Mouse (Mus musculus): Measurements from ENCODE around the gene 1700018B08Rik.
A peak's percentile ranks its signal among the peaks of the same experiment; 100 is the strongest.

1700018B08Rik gene

GRCm38 (mm10) chr8:121544276-121544785, at the start of gene 1700018B08Rik:
Gene 1700018B08Rik, minus strand, starts transcription at chr8:121544320.
- DNase-seq (ENCODE audit: low read depth): no peak

GRCm38 (mm10) chr8:121593293-121593692, 49.2 kb upstream of the 1700018B08Rik start:
- no peak for DNase-seq (ENCODE audit: low read depth)

GRCm38 (mm10) chr8:121591178-121592066, 47.3 kb upstream of the 1700018B08Rik start:
- peak; percentile 86 for DNase-seq (ENCODE audit: low read depth)

- DNase-seq (ENCODE audit: low read depth): peak; percentile 93
Observed at GRCm38 (mm10) chr8:121590203-121591177, 46.4 kb upstream of the 1700018B08Rik start, which contains the start of gene Map1lc3b. Gene Map1lc3b, plus strand, starts transcription at chr8:121590361.

- DNase-seq (ENCODE audit: low read depth): no peak
Observed at GRCm38 (mm10) chr8:121589205-121589726, 45.1 kb upstream of the 1700018B08Rik start.

GRCm38 (mm10) chr8:121588750-121589149, 44.6 kb upstream of the 1700018B08Rik start:
- DNase-seq (ENCODE audit: low read depth): no peak

GRCm38 (mm10) chr8:121585159-121585825, 41.2 kb upstream of the 1700018B08Rik start:
- peak; percentile 100 for DNase-seq (ENCODE audit: low read depth)

- DNase-seq (ENCODE audit: low read depth): peak; percentile 44
Observed at GRCm38 (mm10) chr8:121584730-121585129, 40.6 kb upstream of the 1700018B08Rik start.

GRCm38 (mm10) chr8:121583653-121584052, 39.5 kb upstream of the 1700018B08Rik start:
- no peak for DNase-seq (ENCODE audit: low read depth)

GRCm38 (mm10) chr8:121580465-121580864, 36.3 kb upstream of the 1700018B08Rik start:
- DNase-seq (ENCODE audit: low read depth): no peak

- DNase-seq (ENCODE audit: low read depth): peak; percentile 99
Observed at GRCm38 (mm10) chr8:121578676-121579451, 34.7 kb upstream of the 1700018B08Rik start, which contains the start of gene Fbxo31. Gene Fbxo31, minus strand, starts transcription at chr8:121578806.

- peak; percentile 50 for DNase-seq (ENCODE audit: low read depth)
Observed at GRCm38 (mm10) chr8:121577751-121578675, 33.9 kb upstream of the 1700018B08Rik start.

- no peak for DNase-seq (ENCODE audit: low read depth)
Observed at GRCm38 (mm10) chr8:121575661-121576060, 31.5 kb upstream of the 1700018B08Rik start.

- peak; percentile 96 for DNase-seq (ENCODE audit: low read depth)
Observed at GRCm38 (mm10) chr8:121573275-121573674, 29.2 kb upstream of the 1700018B08Rik start.

GRCm38 (mm10) chr8:121572121-121572520, 28.0 kb upstream of the 1700018B08Rik start:
- DNase-seq (ENCODE audit: low read depth): no peak

GRCm38 (mm10) chr8:121570801-121571200, 26.7 kb upstream of the 1700018B08Rik start:
- peak; percentile 74 for DNase-seq (ENCODE audit: low read depth)

GRCm38 (mm10) chr8:121570335-121570734, 26.2 kb upstream of the 1700018B08Rik start:
- DNase-seq (ENCODE audit: low read depth): peak; percentile 99

- peak; percentile 91 for DNase-seq (ENCODE audit: low read depth)
Observed at GRCm38 (mm10) chr8:121568321-121568720, 24.2 kb upstream of the 1700018B08Rik start.

- no peak for DNase-seq (ENCODE audit: low read depth)
Observed at GRCm38 (mm10) chr8:121563701-121564100, 19.6 kb upstream of the 1700018B08Rik start.
